Mouse (Mus musculus) layer of hippocampus, adult 9-11 months (tissue): ENCODE results near the gene Cadps.

Experiments used
- DNase-seq: peaks from one replicate; pipeline ENCODE4 v3.0.0; 2022

The Cadps gene

GRCm38 (mm10) chr14:12459700-12460099 is 363.2 kb downstream of the Cadps start:
- DNase-seq: no peak

- no peak for DNase-seq
Observed at GRCm38 (mm10) chr14:12455064-12455591, 367.8 kb downstream of the Cadps start.

- DNase-seq: no peak
Observed at GRCm38 (mm10) chr14:12450807-12451206, 372.1 kb downstream of the Cadps start.

GRCm38 (mm10) chr14:12448883-12449282 is 374.0 kb downstream of the Cadps start:
- no peak for DNase-seq

- DNase-seq: no peak
Observed at GRCm38 (mm10) chr14:12441019-12441418, 381.9 kb downstream of the Cadps start.

GRCm38 (mm10) chr14:12437976-12438375 is 384.9 kb downstream of the Cadps start:
- no peak for DNase-seq

- peak; percentile 38 for DNase-seq
Observed at GRCm38 (mm10) chr14:12437422-12437821, 385.5 kb downstream of the Cadps start.

GRCm38 (mm10) chr14:12436903-12437368 is 385.9 kb downstream of the Cadps start:
- peak; percentile 60 for DNase-seq

GRCm38 (mm10) chr14:12428021-12428654 is 394.7 kb downstream of the Cadps start:
- peak; percentile 80 for DNase-seq

GRCm38 (mm10) chr14:12425311-12425710 is 397.6 kb downstream of the Cadps start:
- DNase-seq: no peak

GRCm38 (mm10) chr14:12410276-12410675 is 412.6 kb downstream of the Cadps start:
- no peak for DNase-seq

- DNase-seq: no peak
Observed at GRCm38 (mm10) chr14:12409811-12410210, 413.1 kb downstream of the Cadps start.

GRCm38 (mm10) chr14:12406588-12406987 is 416.3 kb downstream of the Cadps start:
- no peak for DNase-seq

GRCm38 (mm10) chr14:12405201-12405600 is 417.7 kb downstream of the Cadps start:
- DNase-seq: no peak

- DNase-seq: no peak
Observed at GRCm38 (mm10) chr14:12404724-12405123, 418.2 kb downstream of the Cadps start.

GRCm38 (mm10) chr14:12404052-12404451 is 418.8 kb downstream of the Cadps start:
- no peak for DNase-seq

GRCm38 (mm10) chr14:12400116-12400515 is 422.8 kb downstream of the Cadps start:
- no peak for DNase-seq

- no peak for DNase-seq
Observed at GRCm38 (mm10) chr14:12397561-12397960, 425.3 kb downstream of the Cadps start.

- no peak for DNase-seq
Observed at GRCm38 (mm10) chr14:12394318-12394717, 428.6 kb downstream of the Cadps start.

- DNase-seq: peak; percentile 66
Observed at GRCm38 (mm10) chr14:12393271-12393861, 429.5 kb downstream of the Cadps start.

GRCm38 (mm10) chr14:12391167-12391566 is 431.7 kb downstream of the Cadps start:
- DNase-seq: no peak

- DNase-seq: no peak
Observed at GRCm38 (mm10) chr14:12388806-12389436, 434.0 kb downstream of the Cadps start.

- no peak for DNase-seq
Observed at GRCm38 (mm10) chr14:12388192-12388795, 434.6 kb downstream of the Cadps start.
